Mouse (Mus musculus): ENCODE results near the gene Vsig8.

GRCm38 (mm10) chr1:172522524-172522923 lies 33.2 kb upstream of the Vsig8 start:
- TF ChIP-seq POLR2A (IDR thresholded peaks at IDR 0.05; ENCODE audit: low read depth, low read length) (no peak), CTCF (IDR thresholded peaks at IDR 0.05; ENCODE audit: borderline replicate concordance, insufficient read depth, low read length) (no peak)
